Mouse (Mus musculus): Measurements from ENCODE around the gene Nod2.

DNA sequence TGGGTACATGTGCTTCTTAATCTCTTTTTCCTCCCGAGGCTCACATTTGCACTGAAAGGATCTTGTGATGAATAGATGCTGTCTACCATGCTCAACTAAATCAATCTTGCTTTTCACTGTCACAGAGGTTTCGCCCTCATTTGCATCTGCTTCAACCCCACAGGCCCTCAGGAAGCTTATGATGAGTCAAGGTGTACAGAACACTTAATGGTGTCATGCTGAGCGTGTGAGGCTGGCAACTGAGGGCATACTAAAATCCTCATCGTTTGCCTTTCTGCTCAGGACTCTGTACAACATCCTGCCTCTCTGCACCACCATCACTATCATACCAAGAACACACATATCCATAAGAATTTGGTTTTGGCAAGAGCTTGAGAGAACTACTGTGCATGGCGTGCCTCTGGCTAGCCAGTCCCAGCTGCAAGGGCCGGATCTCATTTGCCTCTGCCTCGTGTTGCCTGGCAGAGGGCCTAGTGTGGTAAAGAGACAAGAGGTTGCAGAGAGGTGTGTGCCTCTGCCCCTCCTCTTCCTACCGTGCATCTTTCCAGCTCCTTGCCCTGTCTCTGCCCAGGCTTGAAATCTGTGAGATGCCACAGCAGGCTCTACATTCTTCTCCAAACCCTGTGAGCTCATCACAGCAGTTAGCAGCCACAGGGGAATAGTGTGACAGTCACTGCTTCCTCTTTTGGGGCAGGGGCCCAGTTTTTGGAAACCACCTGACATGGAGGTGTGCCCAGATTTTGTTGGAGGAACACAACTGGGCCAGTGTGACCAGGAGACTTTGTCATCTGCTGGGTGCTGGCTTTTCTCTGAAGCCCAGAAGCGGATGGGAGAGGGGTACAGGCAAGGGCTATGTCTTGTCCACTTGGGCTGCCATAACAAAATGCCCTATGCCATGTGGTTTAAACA is 9.8 kb upstream of the Nod2 start:
- TF ChIP-seq CTCF (IDR thresholded peaks at IDR 0.05 in 2 of 3, conservative IDR thresholded peaks at IDR 0.05 in 1 of 3; ENCODE audit: control insufficient read depth in 1 of 3, insufficient read depth in 1 of 3, low read depth in 2 of 3, low read length in 3 of 3, poor library complexity in 1 of 3, severe bottlenecking in 1 of 3): no peak
- no peak for TF ChIP-seq RCOR1 (IDR thresholded peaks at IDR 0.05; ENCODE audit: low read depth, low read length)
- TF ChIP-seq TAL1 (IDR thresholded peaks at IDR 0.05; ENCODE audit: low read length): no peak
- no peak for TF ChIP-seq GABPA (IDR thresholded peaks at IDR 0.05; ENCODE audit: low read depth, low read length)
- TF ChIP-seq MYC (IDR thresholded peaks at IDR 0.05; ENCODE audit: low read depth, low read length): no peak
